Mouse (Mus musculus): ENCODE data around the gene Asna1. TPM values are rescaled to one million over a fixed set of nuclear protein-coding genes. Genes with fewer than 3 reads are reported as not detected.

The Asna1 gene
- total RNA-seq (2017), result 34.1 and 49.6 TPM in 2 replicates

- ATAC-seq (replicated peaks in 1 of 2; ENCODE audit: insufficient read depth in 1 of 2, low FRiP score in 2 of 2, low TSS enrichment in 1 of 2, low read depth in 1 of 2, poor library complexity in 2 of 2, severe bottlenecking in 2 of 2), result peak; percentile 90
Observed at GRCm38 (mm10) chr8:85025098-85025932, at the start of gene Asna1. Asna1 (minus strand) TSS chr8:85025281.

GRCm38 (mm10) chr8:85074617-85075016, 49.5 kb upstream of the Asna1 start:
- ATAC-seq (replicated peaks in 1 of 2; ENCODE audit: insufficient read depth in 1 of 2, low FRiP score in 2 of 2, low TSS enrichment in 1 of 2, low read depth in 1 of 2, poor library complexity in 2 of 2, severe bottlenecking in 2 of 2), result no peak

- ATAC-seq (replicated peaks in 1 of 2; ENCODE audit: insufficient read depth in 1 of 2, low FRiP score in 2 of 2, low TSS enrichment in 1 of 2, low read depth in 1 of 2, poor library complexity in 2 of 2, severe bottlenecking in 2 of 2), result no peak
Observed at GRCm38 (mm10) chr8:85074167-85074566, 49.1 kb upstream of the Asna1 start.

GRCm38 (mm10) chr8:85073041-85073612, 48.0 kb upstream of the Asna1 start:
- ATAC-seq (replicated peaks in 1 of 2; ENCODE audit: insufficient read depth in 1 of 2, low FRiP score in 2 of 2, low TSS enrichment in 1 of 2, low read depth in 1 of 2, poor library complexity in 2 of 2, severe bottlenecking in 2 of 2), result no peak

- 0 out of 4 replicates have a peak, but pooled peaks of 1 of the 2 experiments have one; percentile 2 for ATAC-seq (replicated peaks in 1 of 2; ENCODE audit: insufficient read depth in 1 of 2, low FRiP score in 2 of 2, low TSS enrichment in 1 of 2, low read depth in 1 of 2, poor library complexity in 2 of 2, severe bottlenecking in 2 of 2)
Observed at GRCm38 (mm10) chr8:85072364-85072929, 47.4 kb upstream of the Asna1 start.

- peak; percentile 89 to 91 for ATAC-seq (replicated peaks in 1 of 2; ENCODE audit: insufficient read depth in 1 of 2, low FRiP score in 2 of 2, low TSS enrichment in 1 of 2, low read depth in 1 of 2, poor library complexity in 2 of 2, severe bottlenecking in 2 of 2)
Observed at GRCm38 (mm10) chr8:85071514-85072281, 46.6 kb upstream of the Asna1 start, which contains the start of gene Dhps. Dhps (plus strand) TSS chr8:85071757.

- ATAC-seq (replicated peaks in 1 of 2; ENCODE audit: insufficient read depth in 1 of 2, low FRiP score in 2 of 2, low TSS enrichment in 1 of 2, low read depth in 1 of 2, poor library complexity in 2 of 2, severe bottlenecking in 2 of 2), result no peak
Observed at GRCm38 (mm10) chr8:85071041-85071440, 46.0 kb upstream of the Asna1 start.

GRCm38 (mm10) chr8:85067982-85068381, 42.9 kb upstream of the Asna1 start, which contains the start of gene Gm5741:
Gm5741 (minus strand) TSS chr8:85067982.
- no peak for ATAC-seq (replicated peaks in 1 of 2; ENCODE audit: insufficient read depth in 1 of 2, low FRiP score in 2 of 2, low TSS enrichment in 1 of 2, low read depth in 1 of 2, poor library complexity in 2 of 2, severe bottlenecking in 2 of 2)

- ATAC-seq (replicated peaks in 1 of 2; ENCODE audit: insufficient read depth in 1 of 2, low FRiP score in 2 of 2, low TSS enrichment in 1 of 2, low read depth in 1 of 2, poor library complexity in 2 of 2, severe bottlenecking in 2 of 2), result no peak
Observed at GRCm38 (mm10) chr8:85067155-85067554, 42.1 kb upstream of the Asna1 start.

- no peak for ATAC-seq (replicated peaks in 1 of 2; ENCODE audit: insufficient read depth in 1 of 2, low FRiP score in 2 of 2, low TSS enrichment in 1 of 2, low read depth in 1 of 2, poor library complexity in 2 of 2, severe bottlenecking in 2 of 2)
Observed at GRCm38 (mm10) chr8:85065213-85065612, 40.1 kb upstream of the Asna1 start.

- no peak for ATAC-seq (replicated peaks in 1 of 2; ENCODE audit: insufficient read depth in 1 of 2, low FRiP score in 2 of 2, low TSS enrichment in 1 of 2, low read depth in 1 of 2, poor library complexity in 2 of 2, severe bottlenecking in 2 of 2)
Observed at GRCm38 (mm10) chr8:85062603-85063002, 37.5 kb upstream of the Asna1 start.

- ATAC-seq (replicated peaks in 1 of 2; ENCODE audit: insufficient read depth in 1 of 2, low FRiP score in 2 of 2, low TSS enrichment in 1 of 2, low read depth in 1 of 2, poor library complexity in 2 of 2, severe bottlenecking in 2 of 2), result peak; percentile 89 to 96
Observed at GRCm38 (mm10) chr8:85059879-85060616, 35.0 kb upstream of the Asna1 start, which contains the start of gene Fbxw9. Fbxw9 (plus strand) TSS chr8:85060055.

- ATAC-seq (replicated peaks in 1 of 2; ENCODE audit: insufficient read depth in 1 of 2, low FRiP score in 2 of 2, low TSS enrichment in 1 of 2, low read depth in 1 of 2, poor library complexity in 2 of 2, severe bottlenecking in 2 of 2), result no peak
Observed at GRCm38 (mm10) chr8:85057367-85057766, 32.3 kb upstream of the Asna1 start.

GRCm38 (mm10) chr8:85043619-85044018, 18.5 kb upstream of the Asna1 start:
- ATAC-seq (replicated peaks in 1 of 2; ENCODE audit: insufficient read depth in 1 of 2, low FRiP score in 2 of 2, low TSS enrichment in 1 of 2, low read depth in 1 of 2, poor library complexity in 2 of 2, severe bottlenecking in 2 of 2), result no peak

- peak; percentile 9 to 15; a peak in 1 of 4 replicates for ATAC-seq (replicated peaks in 1 of 2; ENCODE audit: insufficient read depth in 1 of 2, low FRiP score in 2 of 2, low TSS enrichment in 1 of 2, low read depth in 1 of 2, poor library complexity in 2 of 2, severe bottlenecking in 2 of 2)
Observed at GRCm38 (mm10) chr8:85037681-85038531, 12.8 kb upstream of the Asna1 start.

- ATAC-seq (replicated peaks in 1 of 2; ENCODE audit: insufficient read depth in 1 of 2, low FRiP score in 2 of 2, low TSS enrichment in 1 of 2, low read depth in 1 of 2, poor library complexity in 2 of 2, severe bottlenecking in 2 of 2), result peak in 1 of 2 experiments; percentile 17; a peak in 1 of 4 replicates
Observed at GRCm38 (mm10) chr8:85037366-85037680, 12.2 kb upstream of the Asna1 start.
